Mouse (Mus musculus) neural tube, embryonic 11.5 days (tissue): ENCODE data around the gene Urm1. TPM values are rescaled to one million over a fixed set of nuclear protein-coding genes. Genes with fewer than 3 reads are reported as not detected.

ENCODE experiments used
- ATAC-seq: fragments of 200-750 bp; cut with Nextera tagmentation; 2 replicates; pipeline ENCODE4 v1.8.0; 2017; ENCODE audit warnings: moderate number of reproducible peaks, mild to moderate bottlenecking, moderate TSS enrichment, moderate library complexity; ENCODE audit not compliant: insufficient read depth, low FRiP score, low TSS enrichment
- DNase-seq: peaks from one replicate; pipeline ENCODE4 v3.0.0-alpha.2; 2015; ENCODE audit warnings: low spot score
- H3K27ac ChIP-seq: fragments of 300-500 bp; sonication (generic); 2 replicates; pipeline ENCODE4 v1.5.1; 2014; ENCODE audit warnings: low read depth, mild to moderate bottlenecking, low read length
- H3K27me3 ChIP-seq: fragments of 300-500 bp; sonication (generic); 2 replicates; pipeline ENCODE4 v1.6.1; 2014; ENCODE audit warnings: mild to moderate bottlenecking, low read length, mixed read lengths; ENCODE audit not compliant: control insufficient read depth, insufficient read depth
- H3K36me3 ChIP-seq: fragments of 300-500 bp; sonication (generic); 2 replicates; pipeline ENCODE4 v1.6.1; 2014; ENCODE audit warnings: mild to moderate bottlenecking, low read length, moderate library complexity, mixed read lengths; ENCODE audit not compliant: control insufficient read depth, insufficient read depth
- H3K4me1 ChIP-seq: fragments of 300-500 bp; sonication (generic); 2 replicates; pipeline ENCODE4 v1.6.1; 2014; ENCODE audit warnings: low read length, mixed read lengths; ENCODE audit not compliant: control insufficient read depth, insufficient read depth
- H3K4me2 ChIP-seq: fragments of 300-500 bp; sonication (generic); 2 replicates; pipeline ENCODE4 v1.6.1; 2014; ENCODE audit warnings: low read depth, mild to moderate bottlenecking, moderate library complexity
- H3K4me3 ChIP-seq: fragments of 300-500 bp; sonication (generic); 2 replicates; pipeline ENCODE4 v1.5.1; 2014; ENCODE audit warnings: low read depth, low read length
- H3K9ac ChIP-seq: fragments of 300-500 bp; sonication (generic); 2 replicates; pipeline ENCODE4 v1.6.1; 2014; ENCODE audit warnings: mild to moderate bottlenecking, low read length
- H3K9me3 ChIP-seq: fragments of 300-500 bp; sonication (generic); 2 replicates; pipeline ENCODE4 v1.6.1; 2016; ENCODE audit warnings: low read length; ENCODE audit not compliant: control insufficient read depth
- WGBS: fragments of 180-500 bp; shearing (Covaris S2); extraction: QIAGEN DNeasy Blood & Tissue Kit; methylation state at CpG from one replicate; pipeline ENCODE4 v1.1.7; 2014; 5-methylcytosine and 5-hydroxymethylcytosine counted together
- polyA plus RNA-seq: library from polyadenylated mRNA; unstranded; fragments of >200 nt; fragmentation: Nextera tagmentation; extraction: Ambion mirVana; gene quantifications from 2 replicates; pipeline ENCODE4 v1.2.1, GENCODE M21; 2014

The Urm1 gene
- polyA plus RNA-seq, 1 experiment from 2014 or later = 23.9 TPM

DNA sequence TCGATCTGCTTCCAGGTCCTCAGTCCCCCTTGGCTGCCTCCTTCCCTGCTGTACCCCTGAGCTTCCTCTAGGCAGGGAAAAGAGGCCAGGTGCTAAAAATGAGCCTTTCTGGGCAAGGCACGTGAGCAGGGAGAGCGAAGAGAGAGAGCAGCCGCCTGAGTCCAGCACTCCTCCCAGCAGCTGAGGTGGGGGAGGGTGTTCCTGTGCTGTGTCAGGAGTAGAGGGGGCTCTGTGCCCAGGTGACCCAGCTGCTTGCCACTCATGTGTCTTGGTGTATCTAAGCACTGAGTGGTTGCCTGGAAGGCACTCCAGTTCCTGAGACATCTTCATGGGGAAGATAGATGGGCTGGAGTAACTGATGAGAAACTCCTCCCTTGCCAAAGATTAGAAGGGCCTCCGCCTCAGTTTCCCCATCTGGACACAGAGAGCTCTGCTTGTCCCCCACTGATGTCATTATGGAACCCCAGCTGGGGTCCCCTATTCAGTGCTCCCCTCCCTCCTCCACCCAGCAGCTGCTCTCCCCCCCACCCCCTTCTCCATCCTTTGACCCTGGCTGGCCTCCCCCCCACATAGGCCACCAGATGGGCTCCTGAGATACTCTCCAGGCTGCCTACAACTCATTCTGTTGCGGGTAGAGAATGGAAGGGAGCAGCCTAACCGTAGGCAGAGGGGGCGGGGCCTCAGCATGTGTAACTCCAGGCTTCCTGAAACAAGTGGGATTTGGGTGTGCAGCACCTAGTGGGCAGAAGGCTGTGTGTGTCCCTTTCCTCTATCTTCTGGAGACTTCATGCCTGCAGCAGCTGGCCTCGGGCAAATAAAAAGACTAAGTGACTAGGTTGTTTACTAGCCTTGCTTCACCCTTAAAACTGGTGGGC is 23.6 kb downstream of the Urm1 start:
- Histone ChIP-seq H3K27ac (peak overlapping the region; percentile 99), H3K4me2 (peak overlapping the region; percentile 81), H3K4me3 (peak overlapping the region; percentile 90), H3K4me1 (peaks cover 49% of the 10 kb centered on the region), H3K9ac (peak overlapping the region; percentile 99), H3K36me3 (no peaks in the 10 kb centered on the region), H3K9me3 (no peaks in the 10 kb centered on the region), H3K27me3 (peaks cover 16% of the 10 kb centered on the region)
- 34% methylated on average over 9 of the region's 9 CpGs for WGBS
- DNase-seq (peak; percentile 80), ATAC-seq (peak; percentile 46)

DNA sequence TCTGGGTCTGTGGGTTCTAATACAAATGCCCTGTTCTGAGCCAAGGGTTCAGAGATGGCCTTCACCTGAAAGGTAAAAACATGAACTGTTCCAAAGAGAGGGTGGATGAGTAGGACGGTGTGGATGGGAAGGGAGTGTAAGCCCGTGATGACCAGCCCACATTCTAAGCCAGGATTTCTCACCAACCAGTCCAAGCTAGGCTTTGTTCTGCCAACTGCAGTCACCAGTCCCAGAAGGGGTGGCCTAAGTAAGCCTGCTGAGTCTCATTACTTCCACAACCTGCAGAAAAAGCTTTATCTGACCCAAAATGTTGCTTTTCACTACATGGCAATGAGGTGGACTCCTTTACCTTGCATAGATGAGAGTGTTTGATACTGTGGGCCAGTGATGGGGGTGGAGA is 24.2 kb downstream of the Urm1 start:
- Histone ChIP-seq H3K9me3 (no peaks in the 10 kb centered on the region), H3K27me3 (peaks cover 16% of the 10 kb centered on the region), H3K4me3 (peak overlapping the region; percentile 90), H3K4me1 (peaks cover 44% of the 10 kb centered on the region), H3K27ac (peak overlapping the region; percentile 99), H3K4me2 (peak overlapping the region; percentile 81), H3K9ac (peak overlapping the region; percentile 99), H3K36me3 (no peaks in the 10 kb centered on the region)
- DNase-seq = no peak
- 39% methylated on average over 2 of the region's 2 CpGs for WGBS
- ATAC-seq = no peak

DNA sequence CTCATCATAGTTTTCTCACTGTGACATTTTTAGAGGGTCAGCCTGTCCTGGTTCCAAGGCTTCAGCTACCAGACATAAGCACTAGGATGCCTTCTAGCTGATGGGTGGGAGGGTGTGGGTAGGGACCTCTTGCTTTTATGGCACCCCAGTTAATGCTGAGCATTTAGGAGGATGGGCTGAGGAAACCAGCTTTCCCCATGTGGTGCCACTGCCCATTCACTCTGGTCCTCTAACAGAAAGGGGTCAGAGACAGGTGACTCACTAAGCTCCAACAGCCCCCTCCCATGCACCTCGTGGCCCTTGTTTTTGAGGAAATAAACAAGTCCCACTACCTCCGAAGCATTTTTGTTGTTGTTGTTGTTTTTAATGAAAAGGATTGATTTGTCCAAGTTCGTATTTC is 24.8 kb downstream of the Urm1 start:
- Histone ChIP-seq H3K4me1 (peaks cover 49% of the 10 kb centered on the region), H3K36me3 (no peaks in the 10 kb centered on the region)
- DNase-seq = no peak

DNA sequence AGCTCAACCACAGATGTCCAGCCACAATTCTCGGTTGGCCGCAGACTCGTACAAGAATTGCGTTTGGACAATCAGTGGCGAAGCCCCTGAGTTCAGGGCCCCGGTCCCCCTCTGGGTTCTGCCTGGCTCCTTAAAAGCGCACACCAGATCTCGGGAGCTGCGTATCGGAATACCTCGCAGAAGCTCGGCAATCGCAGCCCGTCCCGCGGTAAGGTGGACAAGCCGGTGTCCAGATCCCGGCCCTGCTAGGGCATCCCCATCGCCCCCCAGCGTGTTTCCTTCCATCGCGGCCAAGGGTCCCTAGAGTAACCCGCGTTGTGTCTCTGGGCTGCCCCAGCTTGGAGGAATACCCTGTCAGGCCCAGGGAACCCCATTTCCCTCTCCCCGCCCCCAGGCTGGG is 25.8 kb downstream of the Urm1 start:
- H3K36me3 ChIP-seq = no peaks in the 10 kb centered on the region

More for the DNA sequence above, 24.8 kb downstream of the Urm1 start:
- peak overlapping the region; percentile 99 for H3K27ac ChIP-seq
- 1% methylated on average over 3 of the region's 3 CpGs for WGBS
- H3K9me3 ChIP-seq = no peaks in the 10 kb centered on the region
- no peak for ATAC-seq
- H3K4me2 ChIP-seq = peak overlapping the region; percentile 81
- H3K4me3 ChIP-seq = peak overlapping the region; percentile 90
- H3K27me3 ChIP-seq = peaks cover 16% of the 10 kb centered on the region
- H3K9ac ChIP-seq = peak overlapping the region; percentile 99

DNA sequence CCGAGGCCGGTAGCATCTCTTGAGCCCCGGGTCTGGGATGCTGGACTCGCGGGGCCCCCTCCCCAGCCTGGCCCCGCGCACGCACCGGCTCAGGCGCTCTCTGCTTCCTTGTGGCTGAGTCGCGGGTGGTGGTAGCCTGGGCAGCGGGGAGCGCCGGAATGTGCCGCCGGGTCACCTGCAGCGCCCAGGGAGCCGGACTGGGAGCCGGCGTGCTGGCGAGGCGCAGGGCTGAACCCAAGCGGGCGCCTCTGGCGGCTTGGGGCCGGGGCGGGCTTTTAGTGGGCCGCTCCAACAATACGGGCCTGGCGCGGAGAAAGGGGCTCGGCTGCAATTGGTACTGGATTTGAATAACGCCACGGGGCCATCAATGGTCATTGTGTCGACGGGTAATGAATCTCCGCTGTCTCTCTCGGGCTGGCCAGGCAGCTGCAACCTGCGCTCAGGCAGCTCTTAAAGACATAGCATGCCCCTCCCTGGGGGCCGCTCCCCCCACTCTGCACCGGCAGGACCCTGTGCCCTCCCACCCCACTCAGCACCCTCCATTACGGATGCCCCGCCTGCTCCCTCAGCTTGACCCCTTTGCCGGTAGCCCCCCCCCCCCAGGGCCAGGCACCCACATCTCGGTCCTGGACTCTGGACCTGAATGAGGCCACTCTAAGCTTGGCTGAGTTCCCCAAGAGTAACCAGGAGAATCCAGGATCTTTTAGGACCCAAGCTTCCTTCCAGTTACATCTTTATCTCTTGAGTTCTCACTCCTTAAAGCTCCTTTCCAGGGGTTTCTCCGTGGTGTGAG is 26.4 kb downstream of the Urm1 start:
- Histone ChIP-seq H3K4me2 (peak overlapping the region; percentile 81), H3K4me1 (peaks cover 50% of the 10 kb centered on the region), H3K27me3 (peaks cover 16% of the 10 kb centered on the region), H3K9me3 (no peaks in the 10 kb centered on the region), H3K4me3 (peak overlapping the region; percentile 90), H3K27ac (peak overlapping the region; percentile 99), H3K9ac (peak overlapping the region; percentile 99), H3K36me3 (no peaks in the 10 kb centered on the region)
- 2% methylated on average over 45 of the region's 47 CpGs for whole genome bisulfite sequencing
- DNase-seq (peak; percentile 88), ATAC-seq (peak; percentile 67)

More for the DNA sequence above, 25.8 kb downstream of the Urm1 start:
- Histone ChIP-seq H3K27ac (peak overlapping the region; percentile 99), H3K27me3 (peaks cover 16% of the 10 kb centered on the region), H3K4me2 (peak overlapping the region; percentile 81), H3K9me3 (no peaks in the 10 kb centered on the region), H3K9ac (peak overlapping the region; percentile 99), H3K4me1 (peaks cover 50% of the 10 kb centered on the region), H3K4me3 (peak overlapping the region; percentile 90)
- DNase-seq (peak; percentile 51), ATAC-seq (no peak)
- WGBS = 1% methylated on average over 25 of the region's 25 CpGs

DNA sequence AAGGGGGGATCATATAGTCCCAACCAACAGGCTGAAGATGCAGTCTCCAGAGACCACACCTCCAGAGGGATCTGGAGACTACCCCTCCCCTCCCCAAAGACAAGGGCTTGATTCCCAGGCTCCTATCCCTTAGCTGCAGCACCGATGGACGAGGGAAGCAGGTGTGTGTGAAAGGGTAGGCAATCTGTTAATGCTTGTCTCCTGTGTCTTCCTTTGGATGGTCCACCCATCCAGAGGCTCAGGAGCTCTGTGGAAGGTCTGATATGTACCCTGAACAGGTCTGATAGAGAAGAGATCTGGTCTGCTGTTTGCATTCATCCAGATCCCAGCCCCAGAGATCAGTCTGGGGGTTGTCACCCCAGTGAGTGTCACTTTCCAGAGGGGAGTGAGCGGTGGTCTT is 27.0 kb downstream of the Urm1 start:
- Histone ChIP-seq H3K4me3 (peak overlapping the region; percentile 90), H3K9ac (peak overlapping the region; percentile 99), H3K27ac (peak overlapping the region; percentile 99), H3K4me2 (peak overlapping the region; percentile 81), H3K9me3 (no peaks in the 10 kb centered on the region), H3K36me3 (no peaks in the 10 kb centered on the region), H3K4me1 (peaks cover 50% of the 10 kb centered on the region), H3K27me3 (peaks cover 16% of the 10 kb centered on the region)
- ATAC-seq (no peak), DNase-seq (no peak)
- WGBS = 19% methylated on average over 3 of the region's 3 CpGs

DNA sequence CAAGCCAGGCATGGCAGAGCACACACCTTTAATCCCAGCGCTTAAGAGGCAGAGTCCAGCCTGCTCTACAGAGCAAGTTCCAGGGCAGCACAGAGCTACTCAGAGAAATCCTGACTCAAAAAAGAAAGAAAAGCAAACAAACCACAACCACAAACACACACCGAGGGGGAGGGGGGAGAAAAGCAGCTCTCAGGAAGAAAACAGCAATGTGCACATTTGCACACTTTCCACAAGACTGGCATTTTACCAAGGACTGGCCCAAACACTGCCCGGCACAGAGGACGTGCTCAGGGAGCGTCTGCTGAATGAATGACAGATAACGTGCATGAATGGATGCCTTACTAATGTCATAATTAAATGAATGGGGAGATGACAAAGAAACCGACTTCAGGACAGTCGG is 29.2 kb downstream of the Urm1 start:
- Histone ChIP-seq H3K9ac (no peak overlapping the region), H3K4me2 (no peak overlapping the region), H3K27ac (peak overlapping the region; percentile 80), H3K4me1 (peaks cover 55% of the 10 kb centered on the region), H3K9me3 (no peaks in the 10 kb centered on the region), H3K36me3 (no peaks in the 10 kb centered on the region), H3K27me3 (peaks cover 16% of the 10 kb centered on the region), H3K4me3 (no peak overlapping the region)
- 52% methylated on average over 8 of the region's 8 CpGs for WGBS
- DNase-seq = no peak
- ATAC-seq = no peak

DNA sequence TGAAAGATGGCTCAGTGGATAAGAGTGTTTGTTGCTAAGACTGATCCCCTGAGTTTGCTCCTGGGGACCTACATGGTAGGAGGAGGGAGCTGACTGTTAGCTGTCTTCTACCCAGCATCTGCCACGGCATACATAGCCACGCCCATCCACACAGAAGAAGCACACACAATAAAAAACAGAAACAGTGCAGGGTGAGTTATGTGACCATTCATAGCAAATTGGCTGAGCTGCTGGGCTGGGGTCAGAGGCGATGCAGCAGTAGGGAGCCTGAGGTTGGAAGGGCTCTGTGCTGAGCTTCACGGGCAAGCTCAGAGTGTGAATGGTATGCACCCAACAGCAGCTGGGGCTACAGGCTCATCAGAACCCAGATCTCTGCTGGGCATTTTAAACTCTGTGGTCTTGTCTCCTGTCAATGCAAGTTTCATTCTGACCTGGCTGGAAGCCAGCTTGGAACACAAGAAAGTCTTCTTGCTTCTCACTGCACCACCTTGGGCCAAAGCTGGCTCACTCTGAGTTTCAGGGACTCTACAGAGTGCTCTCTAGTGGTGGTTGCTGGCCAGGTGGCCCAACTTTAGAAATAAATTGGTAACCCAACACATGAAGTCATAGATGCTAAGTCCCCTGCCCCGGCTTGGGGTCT is 30.1 kb downstream of the Urm1 start:
- H3K4me3 ChIP-seq = no peak overlapping the region
- WGBS = 29% methylated on average over 5 of the region's 5 CpGs
- peaks cover 49% of the 10 kb centered on the region for H3K4me1 ChIP-seq
- ATAC-seq = peak; percentile 10; the same call in 1 of the 2 replicates
- peaks cover 9% of the 10 kb centered on the region for H3K27me3 ChIP-seq
- peak overlapping the region; percentile 18; the same call in 1 of the 2 replicates for H3K9ac ChIP-seq
- H3K27ac ChIP-seq = peak overlapping the region; percentile 80
- H3K9me3 ChIP-seq = no peaks in the 10 kb centered on the region
- H3K36me3 ChIP-seq = no peaks in the 10 kb centered on the region
- peak; percentile 52 for DNase-seq
- H3K4me2 ChIP-seq = no peak overlapping the region
